Mouse (Mus musculus) heart, embryonic 12.5 days (tissue): Measurements from ENCODE around the gene Nup107. TPM values are rescaled to one million over a fixed set of nuclear protein-coding genes. Genes with fewer than 3 reads are reported as not detected.

Experiments
- ATAC-seq: fragments of 200-750 bp; cut with Nextera tagmentation; 2 replicates; pipeline ENCODE4 v1.8.0; 2017; ENCODE audit warnings: moderate TSS enrichment, moderate library complexity; ENCODE audit not compliant: insufficient number of reproducible peaks, low FRiP score
- H3K27ac ChIP-seq: fragments of 300-500 bp; sonication (generic); 2 replicates; pipeline ENCODE4 v1.5.1; 2016; ENCODE audit warnings: mild to moderate bottlenecking, moderate library complexity; ENCODE audit not compliant: poor library complexity, severe bottlenecking
- H3K27me3 ChIP-seq: fragments of 300-500 bp; sonication (generic); replicated peaks from 2 replicates; pipeline ENCODE4 v1.6.1; 2016; ENCODE audit warnings: mild to moderate bottlenecking, moderate library complexity
- H3K36me3 ChIP-seq: fragments of 300-500 bp; sonication (generic); 2 replicates; pipeline ENCODE4 v1.6.1; 2016; ENCODE audit warnings: mild to moderate bottlenecking, moderate library complexity
- H3K4me1 ChIP-seq: fragments of 300-500 bp; sonication (generic); replicated peaks from 2 replicates; pipeline ENCODE4 v1.6.1; 2016; ENCODE audit warnings: mild to moderate bottlenecking
- H3K4me2 ChIP-seq: fragments of 300-500 bp; sonication (generic); 2 replicates; pipeline ENCODE4 v1.6.1; 2016; ENCODE audit warnings: mild to moderate bottlenecking, moderate library complexity
- H3K4me3 ChIP-seq: fragments of 300-500 bp; sonication (generic); 2 replicates; pipeline ENCODE4 v1.5.1; 2016; ENCODE audit warnings: mild to moderate bottlenecking
- H3K9ac ChIP-seq: fragments of 300-500 bp; sonication (generic); 2 replicates; pipeline ENCODE4 v1.6.1; 2016; ENCODE audit warnings: mild to moderate bottlenecking, moderate library complexity
- H3K9me3 ChIP-seq: fragments of 300-500 bp; sonication (generic); replicated peaks from 2 replicates; pipeline ENCODE4 v1.6.1; 2016; ENCODE audit warnings: mild to moderate bottlenecking, moderate library complexity
- WGBS: fragments of 180-500 bp; shearing (Covaris S2); methylation state at CpG from one replicate; pipeline ENCODE4 v1.1.7; 2016; 5-methylcytosine and 5-hydroxymethylcytosine counted together
- polyA plus RNA-seq: library from polyadenylated mRNA; unstranded; fragments of >200 nt; fragmentation: Nextera tagmentation; extraction: Ambion mirVana; gene quantifications from 2 replicates; pipeline ENCODE4 v1.2.1, GENCODE M21; 2016

Gene Nup107
- polyA plus RNA-seq, 1 experiment from 2014 or later, result 72.0 TPM

DNA sequence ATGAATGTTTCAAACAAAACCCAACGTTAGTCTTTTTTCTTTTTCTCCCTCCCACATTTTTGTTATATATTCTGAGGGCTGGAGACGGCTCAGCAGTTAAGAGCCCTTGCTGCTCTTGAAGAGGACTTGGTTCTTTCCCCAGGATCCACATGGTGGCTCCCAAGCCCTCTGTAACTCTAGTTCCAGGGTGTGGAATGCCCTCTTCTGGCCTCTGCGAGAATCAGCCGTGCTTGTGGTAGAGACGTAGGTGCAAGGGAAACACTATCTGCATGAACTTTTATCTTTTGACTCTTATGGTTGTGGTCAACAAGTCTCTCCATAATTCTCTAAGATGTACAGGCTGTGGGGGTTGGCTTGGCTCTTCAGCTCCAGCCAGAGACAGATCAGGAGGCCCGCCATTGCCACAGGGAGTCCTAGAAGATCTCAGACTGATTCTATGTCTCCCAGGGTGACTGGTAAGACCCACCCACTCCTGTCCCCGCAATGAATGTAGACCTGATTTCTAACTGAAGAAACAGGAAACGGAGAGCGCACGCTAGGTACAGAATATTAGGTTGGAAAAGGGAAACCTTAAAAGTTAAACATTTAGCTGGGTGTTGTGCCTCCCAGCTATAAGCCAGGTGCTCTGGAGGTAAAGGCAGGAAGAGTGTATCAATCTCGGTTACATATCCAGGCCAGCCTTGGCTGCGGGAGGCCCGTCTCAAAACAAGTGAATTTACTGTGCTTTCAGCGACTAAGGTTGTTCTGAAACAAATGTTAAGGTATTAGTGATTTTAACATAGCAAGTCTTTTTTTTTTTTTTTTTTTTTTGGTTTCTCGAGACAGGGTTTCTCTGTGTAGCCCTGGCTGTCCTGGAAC lies 61.0 kb downstream of the Nup107 start:
- Histone ChIP-seq H3K36me3 (peaks cover 5% of the 10 kb centered on the region), H3K4me2 (0 out of 2 replicates have a peak overlapping the region, but pooled peaks have one; percentile 8), H3K9me3 (no peaks in the 10 kb centered on the region), H3K27me3 (no peaks in the 10 kb centered on the region), H3K4me1 (peaks cover 15% of the 10 kb centered on the region), H3K9ac (no peak overlapping the region), H3K4me3 (no peak overlapping the region), H3K27ac (no peak overlapping the region)
- WGBS, result 48% methylated on average over 15 of the region's 15 CpGs
- peak; percentile 64 for ATAC-seq

DNA sequence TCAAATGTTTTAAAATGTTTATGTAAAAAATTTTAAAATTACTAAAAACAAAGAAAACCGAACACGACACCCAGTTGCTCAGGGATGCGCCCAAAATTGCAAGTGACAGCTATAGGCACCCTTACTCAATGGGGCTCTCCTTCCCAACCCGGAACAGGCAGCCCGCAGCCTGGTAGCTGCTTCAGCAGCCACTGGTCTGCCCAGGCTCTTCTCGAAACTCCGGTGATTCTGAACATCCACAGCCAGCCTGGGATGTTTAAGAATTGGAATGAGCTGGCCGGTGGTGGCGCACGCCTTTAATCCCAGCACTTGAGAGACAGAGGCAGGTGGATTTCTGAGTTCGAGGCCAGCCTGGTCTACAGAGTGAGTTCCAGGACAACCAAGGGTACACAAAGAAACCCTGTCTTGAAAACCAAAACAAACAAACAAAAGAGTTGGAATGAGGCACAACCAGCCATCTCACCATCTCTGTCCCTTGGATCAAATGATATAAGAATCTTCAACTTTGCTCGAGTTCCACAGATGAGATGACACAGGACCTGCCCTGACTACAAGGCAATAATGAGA lies 61.8 kb downstream of the Nup107 start:
- Histone ChIP-seq H3K36me3 (no peaks in the 10 kb centered on the region), H3K9me3 (no peaks in the 10 kb centered on the region), H3K27ac (no peak overlapping the region), H3K4me2 (no peak overlapping the region), H3K9ac (no peak overlapping the region), H3K4me3 (no peak overlapping the region), H3K4me1 (peaks cover 15% of the 10 kb centered on the region), H3K27me3 (no peaks in the 10 kb centered on the region)
- 88% methylated on average over 12 of the region's 12 CpGs for WGBS
- no peak for ATAC-seq

DNA sequence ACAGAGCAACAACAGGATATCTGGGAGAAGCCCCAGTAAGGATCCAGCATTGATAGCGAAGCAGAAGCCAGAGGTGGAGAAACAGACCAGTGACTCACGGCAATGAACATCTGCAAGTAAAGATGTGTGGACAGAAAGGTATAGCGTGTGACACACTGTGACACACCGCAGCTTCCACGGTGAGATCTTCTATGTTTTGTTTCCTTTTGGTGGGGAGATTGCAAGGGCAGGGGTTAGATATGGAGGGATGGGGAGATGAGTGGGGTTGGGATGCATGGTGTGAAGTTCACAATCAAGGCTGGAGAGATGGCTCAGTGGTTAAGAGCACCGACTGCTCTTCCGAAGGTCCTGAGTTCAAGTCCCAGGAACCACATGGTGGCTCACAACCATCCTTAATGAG lies 62.4 kb downstream of the Nup107 start:
- Histone ChIP-seq H3K27ac (no peak overlapping the region), H3K4me1 (peaks cover 15% of the 10 kb centered on the region), H3K4me3 (no peak overlapping the region), H3K36me3 (no peaks in the 10 kb centered on the region), H3K27me3 (no peaks in the 10 kb centered on the region), H3K9ac (no peak overlapping the region), H3K4me2 (no peak overlapping the region), H3K9me3 (no peaks in the 10 kb centered on the region)
- WGBS, result 90% methylated on average over 7 of the region's 7 CpGs
- no peak for ATAC-seq

DNA sequence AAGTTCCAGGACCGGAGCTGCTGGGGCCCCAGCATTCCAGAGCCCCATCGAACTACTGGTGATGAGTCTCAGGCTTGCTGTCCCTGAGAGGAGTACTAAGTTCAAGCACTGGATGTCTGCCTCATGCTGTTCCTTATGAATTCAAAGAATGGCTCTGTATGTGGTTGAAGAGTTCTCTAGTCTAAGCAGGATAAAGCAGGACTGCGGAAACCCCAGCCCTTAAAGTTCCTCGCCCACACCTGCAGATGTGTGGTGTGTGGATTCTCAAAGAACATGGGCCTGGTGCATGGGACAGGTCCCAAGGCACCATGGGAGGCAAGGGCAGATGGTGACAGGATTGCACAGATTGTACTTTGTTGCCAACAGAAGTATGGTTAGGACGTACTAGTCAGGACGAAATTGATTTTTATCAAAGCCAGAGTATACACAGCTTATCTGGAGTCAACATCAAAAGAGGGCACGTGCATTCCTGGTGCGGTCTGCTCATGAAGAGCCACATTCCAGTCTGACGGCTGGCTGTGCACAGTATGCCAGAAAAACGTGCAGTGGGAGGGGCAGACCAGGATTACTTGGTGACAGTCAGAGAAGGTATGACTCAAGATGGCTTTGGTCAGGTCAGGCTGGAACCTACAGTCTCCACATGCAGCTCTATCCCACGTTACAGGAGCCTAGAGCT lies 63.2 kb downstream of the Nup107 start:
- Histone ChIP-seq H3K36me3 (no peaks in the 10 kb centered on the region), H3K4me2 (no peak overlapping the region), H3K27me3 (no peaks in the 10 kb centered on the region), H3K4me1 (peaks cover 15% of the 10 kb centered on the region), H3K9ac (no peak overlapping the region), H3K4me3 (no peak overlapping the region), H3K9me3 (no peaks in the 10 kb centered on the region), H3K27ac (no peak overlapping the region)
- ATAC-seq, result no peak
- 55% methylated on average over 11 of the region's 11 CpGs for WGBS

DNA sequence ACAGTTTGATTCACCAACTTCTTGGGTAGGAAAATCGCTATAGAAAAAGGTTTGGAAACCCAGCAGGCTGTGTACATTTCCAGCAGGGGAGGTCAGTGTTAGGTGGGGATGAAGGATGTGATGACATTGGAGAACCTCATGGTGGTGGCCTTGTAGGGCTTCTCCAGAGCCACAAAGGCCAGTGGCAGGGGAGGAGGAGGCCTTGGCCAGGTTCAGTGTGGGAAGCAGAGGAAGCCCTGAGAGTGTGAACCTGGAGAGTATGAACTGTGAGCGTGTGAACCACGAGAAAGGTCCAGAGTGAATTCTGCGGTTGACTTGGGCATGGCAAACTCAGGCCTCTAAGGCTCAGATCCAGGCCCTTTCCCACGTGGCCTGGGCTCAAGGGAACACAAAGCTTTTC lies 63.9 kb downstream of the Nup107 start:
- WGBS, result 88% methylated on average over 5 of the region's 5 CpGs
- Histone ChIP-seq H3K27me3 (no peaks in the 10 kb centered on the region), H3K36me3 (no peaks in the 10 kb centered on the region), H3K4me1 (peaks cover 15% of the 10 kb centered on the region), H3K9ac (no peak overlapping the region), H3K9me3 (no peaks in the 10 kb centered on the region), H3K4me3 (no peak overlapping the region), H3K27ac (no peak overlapping the region), H3K4me2 (no peak overlapping the region)
- no peak for ATAC-seq

DNA sequence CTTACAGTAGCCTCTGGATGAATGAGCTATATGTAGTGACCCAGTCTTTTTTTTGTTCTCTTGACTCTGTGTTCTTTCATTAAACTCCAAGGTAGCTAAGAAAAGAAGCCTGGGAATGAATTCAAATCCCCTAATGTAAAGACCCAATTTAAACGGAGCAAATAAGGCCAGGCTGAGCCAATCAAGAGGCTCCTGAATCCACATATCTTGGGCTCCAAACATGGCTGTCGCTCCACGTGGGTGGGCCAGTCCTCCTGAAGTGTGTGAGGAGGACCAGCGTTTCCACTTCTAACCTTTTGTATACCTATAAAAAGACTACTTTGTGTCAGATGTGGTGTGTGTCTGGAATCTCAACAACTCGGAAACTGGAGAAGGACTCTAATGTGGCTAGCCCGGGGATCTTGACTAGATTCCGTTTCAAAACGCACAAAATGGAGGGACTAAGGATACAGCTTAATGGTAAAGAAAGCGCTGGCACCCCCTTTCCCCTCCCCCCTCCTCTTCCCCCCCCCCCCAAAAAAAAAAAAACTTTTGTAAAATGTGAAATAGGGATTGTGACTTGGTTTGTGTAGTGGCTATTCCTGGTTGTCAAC lies 64.9 kb downstream of the Nup107 start:
- peaks cover 5% of the 10 kb centered on the region; the same call in 1 of the 2 replicates for H3K4me1 ChIP-seq
- WGBS, result 75% methylated on average over 9 of the region's 9 CpGs
- no peak overlapping the region for H3K27ac ChIP-seq
- no peak overlapping the region for H3K4me2 ChIP-seq
- no peaks in the 10 kb centered on the region for H3K27me3 ChIP-seq
- no peak for ATAC-seq
- no peaks in the 10 kb centered on the region for H3K9me3 ChIP-seq
- H3K4me3 ChIP-seq, result no peak overlapping the region
- H3K36me3 ChIP-seq, result no peaks in the 10 kb centered on the region
- no peak overlapping the region for H3K9ac ChIP-seq

DNA sequence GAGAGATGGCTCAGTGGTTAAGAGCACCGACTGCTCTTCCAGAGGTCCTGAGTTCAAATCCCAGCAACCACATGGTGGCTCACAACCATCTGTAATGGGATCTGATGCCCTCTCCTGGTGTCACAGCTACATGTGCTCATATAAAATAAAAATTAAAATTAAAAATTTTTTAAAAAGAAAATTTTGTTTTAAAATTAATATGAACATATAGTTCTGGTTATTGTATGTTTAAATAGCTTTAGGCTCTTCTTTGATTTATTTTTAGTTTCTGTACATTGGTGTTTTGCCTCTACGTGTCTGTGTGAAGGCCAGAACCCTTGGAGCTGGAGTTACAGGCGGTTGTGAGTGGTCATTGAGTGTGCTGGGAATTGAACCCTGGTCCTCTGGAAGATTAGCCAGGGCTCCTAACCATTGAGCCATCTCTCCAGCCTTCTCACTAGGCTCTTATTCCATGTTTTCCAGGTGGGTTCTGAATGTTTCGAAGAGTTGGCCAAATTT lies 65.6 kb downstream of the Nup107 start:
- WGBS, result 90% methylated on average over 4 of the region's 4 CpGs
- ATAC-seq, result no peak
- Histone ChIP-seq H3K27me3 (no peaks in the 10 kb centered on the region), H3K36me3 (no peaks in the 10 kb centered on the region), H3K27ac (no peak overlapping the region), H3K4me1 (no peaks in the 10 kb centered on the region; the same call in 1 of the 2 replicates), H3K4me3 (no peak overlapping the region), H3K4me2 (no peak overlapping the region), H3K9ac (no peak overlapping the region), H3K9me3 (no peaks in the 10 kb centered on the region)

DNA sequence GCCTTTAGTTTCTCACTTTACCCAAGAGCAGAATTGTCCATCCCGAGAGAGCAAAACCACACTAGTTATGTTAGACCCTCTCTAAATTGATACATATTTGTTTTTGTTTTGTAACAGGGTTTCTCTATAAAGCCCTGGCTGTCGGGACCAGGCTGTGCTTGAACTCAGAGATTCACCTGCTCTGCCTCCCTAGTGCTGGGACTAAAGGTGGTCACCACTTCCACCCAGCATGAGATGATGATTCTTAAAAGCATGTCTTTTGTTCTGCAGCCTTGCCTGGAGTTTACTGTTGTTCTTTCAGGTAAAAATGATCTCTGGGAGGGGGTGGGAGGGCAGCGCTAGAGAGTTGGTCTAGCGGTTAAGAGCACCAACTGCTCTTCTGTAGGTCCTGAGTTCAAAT lies 66.2 kb downstream of the Nup107 start:
- H3K9me3 ChIP-seq, result no peaks in the 10 kb centered on the region
- H3K27ac ChIP-seq, result no peak overlapping the region
- WGBS, result 93% methylated on average over 4 of the region's 4 CpGs
- H3K9ac ChIP-seq, result no peak overlapping the region
- H3K27me3 ChIP-seq, result no peaks in the 10 kb centered on the region
- H3K4me2 ChIP-seq, result no peak overlapping the region
- no peak for ATAC-seq
- H3K4me3 ChIP-seq, result no peak overlapping the region
- H3K4me1 ChIP-seq, result no peaks in the 10 kb centered on the region; the same call in 1 of the 2 replicates
- H3K36me3 ChIP-seq, result no peaks in the 10 kb centered on the region

DNA sequence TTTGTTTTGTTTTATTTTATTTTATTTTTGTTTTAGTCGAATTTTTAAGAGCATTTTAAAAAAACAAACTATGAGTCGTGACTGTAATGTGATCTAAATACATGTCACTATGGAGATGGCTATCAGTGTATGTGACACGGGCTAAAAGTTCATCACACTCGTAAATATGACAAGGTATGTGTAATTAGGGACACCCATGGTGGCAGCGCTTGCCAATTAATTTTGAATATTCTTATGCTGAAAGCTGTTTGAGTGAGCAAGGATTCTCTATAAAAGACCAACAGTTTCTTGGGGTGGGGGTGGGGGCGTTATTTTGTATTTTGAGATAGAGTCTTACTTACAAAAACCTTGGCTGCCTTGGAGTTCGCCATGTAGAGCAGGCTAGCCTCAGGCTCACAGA lies 66.8 kb downstream of the Nup107 start:
- no peak overlapping the region for H3K9ac ChIP-seq
- no peak for ATAC-seq
- 77% methylated on average over 7 of the region's 7 CpGs for WGBS

DNA sequence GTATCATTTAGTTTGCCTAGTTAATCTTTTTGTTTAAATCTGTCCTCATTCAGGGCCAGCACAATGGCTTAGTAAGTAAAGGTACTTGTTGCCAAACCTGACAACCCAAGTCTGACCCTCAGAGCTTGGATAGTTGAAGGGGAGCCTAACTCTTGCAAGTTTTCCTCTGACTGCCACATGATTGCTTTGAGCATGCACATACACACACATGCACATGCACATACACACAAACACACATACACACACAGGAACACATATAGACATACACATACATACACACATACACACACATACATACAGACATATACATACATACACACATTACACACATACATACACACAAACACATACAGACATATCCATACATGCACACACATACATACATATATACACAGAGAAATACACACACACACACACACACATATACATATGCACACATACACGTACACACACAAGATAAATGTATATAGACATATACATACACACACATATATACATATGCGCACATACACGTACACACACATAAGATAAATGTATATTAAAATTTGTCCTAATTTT lies 67.6 kb downstream of the Nup107 start:
- H3K4me1 ChIP-seq, result no peaks in the 10 kb centered on the region
- no peaks in the 10 kb centered on the region for H3K27me3 ChIP-seq
- no peaks in the 10 kb centered on the region for H3K9me3 ChIP-seq
- no peak for ATAC-seq
- H3K9ac ChIP-seq, result no peak overlapping the region
- no peaks in the 10 kb centered on the region for H3K36me3 ChIP-seq
- H3K4me3 ChIP-seq, result no peak overlapping the region
- H3K4me2 ChIP-seq, result no peak overlapping the region
- no peak overlapping the region for H3K27ac ChIP-seq
- WGBS, result 88% methylated on average over 3 of the region's 3 CpGs

More for the DNA sequence above, 66.8 kb downstream of the Nup107 start:
- no peak overlapping the region for H3K4me3 ChIP-seq
- H3K27me3 ChIP-seq, result no peaks in the 10 kb centered on the region
- H3K27ac ChIP-seq, result no peak overlapping the region
- no peaks in the 10 kb centered on the region for H3K36me3 ChIP-seq
- H3K4me2 ChIP-seq, result no peak overlapping the region
- H3K4me1 ChIP-seq, result no peaks in the 10 kb centered on the region
- no peaks in the 10 kb centered on the region for H3K9me3 ChIP-seq
